12 mouse cellular contexts compared by ENCODE assay signal in the genomic region with DNA sequence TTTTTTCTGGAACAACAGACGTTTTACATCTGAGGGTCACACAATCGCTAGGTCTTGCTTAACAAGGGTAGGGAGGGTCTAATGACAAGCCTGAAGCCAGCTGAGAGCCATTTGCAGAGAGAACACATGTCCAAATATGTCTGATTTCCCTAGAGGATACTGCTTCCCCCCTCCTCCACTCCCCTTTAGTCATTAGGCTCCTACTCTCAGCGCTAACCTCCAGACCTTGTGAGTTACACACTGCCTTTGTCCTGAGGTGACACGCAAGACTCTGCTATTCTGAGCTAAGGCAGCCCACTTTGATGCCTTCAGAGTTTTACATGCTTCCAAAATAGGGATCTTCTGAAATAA. TPM values are rescaled to one million over a fixed set of nuclear protein-coding genes. Genes with fewer than 3 reads are reported as not detected.
DNase-seq lines count a peak whose midpoint lies in the region; ATAC-seq lines count a peak whose summit lies in the region.
"Had no signal": no experiment of that assay in that cellular context is flagged by ENCODE, and none has a peak within 500 bp of the region (broad histone marks: within the 10 kb centered on the region; RNA-seq: fewer than 3 reads in every experiment).

No protein-coding gene starts in this region.

- peak; percentile 78 for ATAC-seq in forebrain, embryonic 12.5 days (ENCODE audit: low FRiP score)
- peak; percentile 62; the same call in 1 of the 2 replicates for ATAC-seq in lung, embryonic 15.5 days (ENCODE audit: borderline replicate concordance, extremely low read depth, low FRiP score, low TSS enrichment)
- 0 out of 2 replicates have a peak, but pooled peaks have one; percentile 31 for ATAC-seq in hindbrain, embryonic 14.5 days (ENCODE audit: low FRiP score)
- no peak for ATAC-seq in inflammation-experienced regulatory T-cells, adult 6 months

- H3K4me1 ChIP-seq in forebrain, embryonic 12.5 days: peaks cover 7% of the 10 kb centered on the region; the same call in 1 of the 2 replicates
- peaks cover 7% of the 10 kb centered on the region; the same call in 1 of the 2 replicates for H3K4me1 ChIP-seq in forebrain, embryonic 10.5 days
- no peaks in the 10 kb centered on the region for H3K4me1 ChIP-seq in lung, embryonic 15.5 days
- H3K4me1 ChIP-seq in hindbrain, embryonic 14.5 days (replicated peaks; ENCODE audit: control insufficient read depth, insufficient read depth, low read length): 0 out of 2 replicates have a peak, but pooled peaks cover 4% of the 10 kb centered on the region
- H3K4me1 ChIP-seq: liver, embryonic 13.5 days had no signal

- no peaks in the 10 kb centered on the region for H3K9me3 ChIP-seq in forebrain, embryonic 12.5 days
- no peaks in the 10 kb centered on the region for H3K9me3 ChIP-seq in forebrain, embryonic 10.5 days
- no peaks in the 10 kb centered on the region for H3K9me3 ChIP-seq in lung, embryonic 15.5 days
- H3K9me3 ChIP-seq in hindbrain, embryonic 14.5 days (ENCODE audit: control insufficient read depth, low read length): no peaks in the 10 kb centered on the region
- H3K9me3 ChIP-seq: liver, embryonic 13.5 days had no signal

- H3K4me2 ChIP-seq in forebrain, embryonic 12.5 days: no peak overlapping the region
- H3K4me2 ChIP-seq in lung, embryonic 15.5 days: no peak overlapping the region
- no peak overlapping the region for H3K4me2 ChIP-seq in hindbrain, embryonic 14.5 days (replicated peaks)
- H3K4me2 ChIP-seq: heart, embryonic 11.5 days; liver, embryonic 13.5 days had no signal

- no peak overlapping the region for H3K9ac ChIP-seq in forebrain, embryonic 12.5 days
- no peak overlapping the region for H3K9ac ChIP-seq in lung, embryonic 15.5 days
- H3K9ac ChIP-seq in hindbrain, embryonic 14.5 days: no peak overlapping the region
- H3K9ac ChIP-seq: liver, embryonic 13.5 days had no signal

- no peak for DNase-seq in forebrain, embryonic 10.5 days (ENCODE audit: extremely low spot score, low spot score)
- no peak for DNase-seq in lung, postnatal 25 days (ENCODE audit: low spot score)
- DNase-seq in embryo, embryonic 10 days (ENCODE audit: low spot score): peak; percentile 11
- DNase-seq in hindbrain, embryonic 14.5 days (ENCODE audit: low spot score): no peak
- no peak for DNase-seq in urinary bladder, postnatal 14 days (ENCODE audit: low spot score)
- DNase-seq: cerebellum, adult 8-10 months; gastrocnemius, adult 2 months; liver, embryonic 13.5 days had no signal

- no peak overlapping the region for H3K27ac ChIP-seq in forebrain, embryonic 12.5 days
- no peak overlapping the region for H3K27ac ChIP-seq in forebrain, embryonic 10.5 days
- no peak overlapping the region for H3K27ac ChIP-seq in lung, embryonic 15.5 days
- H3K27ac ChIP-seq in hindbrain, embryonic 14.5 days: no peak overlapping the region
- H3K27ac ChIP-seq: gastrocnemius, adult 2 months; liver, embryonic 13.5 days had no signal

- WGBS in forebrain, embryonic 12.5 days: 56% methylated on average over 4 of the region's 4 CpGs
- WGBS in forebrain, embryonic 10.5 days: 79% methylated on average over 4 of the region's 4 CpGs
- WGBS in lung, embryonic 15.5 days: 54% methylated on average over 4 of the region's 4 CpGs
- WGBS in hindbrain, embryonic 14.5 days: 32% methylated on average over 4 of the region's 4 CpGs

- no peaks in the 10 kb centered on the region for H3K36me3 ChIP-seq in forebrain, embryonic 12.5 days (replicated peaks)
- no peaks in the 10 kb centered on the region for H3K36me3 ChIP-seq in forebrain, embryonic 10.5 days (replicated peaks)
- no peaks in the 10 kb centered on the region for H3K36me3 ChIP-seq in lung, embryonic 15.5 days
- H3K36me3 ChIP-seq in hindbrain, embryonic 14.5 days (replicated peaks; ENCODE audit: control insufficient read depth, insufficient read depth): no peaks in the 10 kb centered on the region
- H3K36me3 ChIP-seq: liver, embryonic 13.5 days had no signal

- no peaks in the 10 kb centered on the region for H3K27me3 ChIP-seq in forebrain, embryonic 12.5 days
- H3K27me3 ChIP-seq in forebrain, embryonic 10.5 days (ENCODE audit: poor library complexity, severe bottlenecking): no peaks in the 10 kb centered on the region
- H3K27me3 ChIP-seq in lung, embryonic 15.5 days: no peaks in the 10 kb centered on the region
- no peaks in the 10 kb centered on the region for H3K27me3 ChIP-seq in hindbrain, embryonic 14.5 days (ENCODE audit: control insufficient read depth, insufficient read depth, low read length)
- H3K27me3 ChIP-seq: liver, embryonic 13.5 days had no signal

- no peak overlapping the region for H3K4me3 ChIP-seq in forebrain, embryonic 12.5 days (replicated peaks)
- no peak overlapping the region for H3K4me3 ChIP-seq in forebrain, embryonic 10.5 days
- H3K4me3 ChIP-seq in lung, embryonic 15.5 days: no peak overlapping the region
- H3K4me3 ChIP-seq in hindbrain, embryonic 14.5 days (replicated peaks; ENCODE audit: low read length): no peak overlapping the region
- H3K4me3 ChIP-seq: gastrocnemius, adult 2 months; liver, embryonic 13.5 days had no signal

RNA-seq across cellular contexts. Expression of a gene that starts 39.2 kb away (rescaled TPM):
- polyA plus RNA-seq in forebrain, embryonic 12.5 days (2016; fragmentation: Nextera tagmentation; extraction: Ambion mirVana): 9.4 and 10.3 TPM in 2 replicates
- polyA plus RNA-seq in forebrain, embryonic 10.5 days (2016; fragmentation: Nextera tagmentation; extraction: Ambion mirVana): 5.1 and 5.5 TPM in 2 replicates
- polyA plus RNA-seq in lung, embryonic 15.5 days (2015; fragmentation: Nextera tagmentation; extraction: Ambion mirVana): 3.2 and 3.6 TPM in 2 replicates
- 9.6 and 11.1 TPM in 2 replicates for polyA plus RNA-seq in hindbrain, embryonic 14.5 days (2014; fragmentation: Nextera tagmentation; extraction: Ambion mirVana)
- 1 to 10 TPM; 4.4 to 7.8 (median 7.6) TPM for polyA plus RNA-seq in inflammation-experienced regulatory T-cells, adult 6 months (2017; shearing (Covaris generic))
